Mouse (Mus musculus): Measurements from ENCODE around the gene Igdcc3.

DNA sequence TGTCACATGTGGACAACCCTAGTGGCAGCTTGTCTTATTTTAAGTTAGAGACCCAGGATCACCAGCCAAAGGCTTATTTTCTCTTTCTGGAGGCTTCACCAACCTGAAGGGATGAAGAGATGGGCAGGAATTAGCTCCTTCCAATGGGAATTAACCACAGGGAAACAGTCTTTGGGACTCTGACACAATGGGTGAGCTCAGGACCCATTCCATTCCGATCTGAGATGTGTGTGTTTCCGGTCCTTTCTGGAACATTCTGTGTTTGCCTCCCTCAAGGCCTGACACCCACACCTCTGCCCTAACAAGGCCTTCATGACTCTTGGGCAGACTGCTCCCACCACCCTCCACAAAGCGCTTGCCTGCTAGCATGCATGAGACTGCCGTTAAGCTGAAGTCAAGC lies 54.1 kb downstream of the Igdcc3 start, which contains the start of gene Parp16:
- no peak for TF ChIP-seq GATA1 (IDR thresholded peaks at IDR 0.05; ENCODE audit: low read length)
- TF ChIP-seq TAL1 (IDR thresholded peaks at IDR 0.05; ENCODE audit: low read length), result no peak

All from erythroblast, embryonic 14.5 days (primary cell).